Mouse (Mus musculus) left cerebral cortex, adult 6 months (tissue): ENCODE results near the gene Sp9. TPM values are rescaled to one million over a fixed set of nuclear protein-coding genes. Genes with fewer than 3 reads are reported as not detected.

Experiments
- long read RNA-seq, 2 experiments: library from polyadenylated mRNA; unstranded; transcript quantifications; one replicate each; pipeline ENCODE4 v2.0.0; 2019 to 2020
- polyA plus RNA-seq: library from polyadenylated mRNA; unstranded; fragments of <200 nt; fragmentation: Nextera tagmentation; gene quantifications from 2 replicates; pipeline ENCODE4 v1.2.3, GENCODE M21; 2021

Gene Sp9
- 0.64 and 2.1 TPM in 2 replicates for polyA plus RNA-seq
- long read RNA-seq, experiment 1, full-length matches to known transcripts, result 3 of 6 reads
- long read RNA-seq, experiment 1, partial matches to known transcripts, result 0 of 6 reads
- long read RNA-seq, experiment 1, other reads (novel, unspliced or antisense), result 3 of 6 reads
- long read RNA-seq, experiment 2, partial matches to known transcripts, result 0 of 7 reads
- long read RNA-seq, experiment 2, other reads (novel, unspliced or antisense), result 7 of 7 reads

DNA sequence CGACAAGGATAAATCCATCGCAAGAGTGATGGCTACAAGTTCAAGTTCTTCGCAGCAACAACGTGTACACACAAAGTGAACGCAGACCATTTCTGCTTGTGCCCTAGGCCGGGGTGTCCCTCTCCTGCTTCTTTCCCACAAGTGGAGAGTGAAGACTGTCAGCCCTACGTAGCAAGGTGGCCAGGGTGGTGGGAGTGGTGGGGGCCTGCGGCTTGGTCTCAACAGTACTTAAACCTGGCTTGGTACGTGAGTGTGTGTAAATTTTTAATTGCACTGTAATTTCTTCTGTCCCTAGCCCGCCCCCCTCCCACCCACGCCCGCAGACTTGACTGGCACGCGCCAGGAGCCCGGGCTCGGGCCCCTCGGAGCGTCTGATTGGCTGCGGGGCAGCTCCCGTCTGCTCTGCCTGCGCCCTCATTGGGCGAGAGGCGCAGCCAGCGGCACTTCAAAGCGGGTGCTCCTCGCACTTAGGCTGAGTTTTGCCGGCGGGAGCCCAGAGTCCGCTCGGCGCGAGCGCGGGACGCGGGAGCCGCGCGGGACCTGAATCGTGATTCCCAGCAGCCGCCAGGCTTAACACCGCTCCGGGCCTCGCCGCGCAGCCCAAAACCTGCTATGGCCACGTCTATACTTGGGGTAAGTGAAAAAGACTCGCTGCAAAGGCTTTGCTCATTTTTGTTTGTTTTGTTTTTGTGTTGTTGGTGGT, at the start of gene Sp9:
Sp9 (plus strand) TSS at position 467 of the 703 bp plus-strand sequence.

DNA sequence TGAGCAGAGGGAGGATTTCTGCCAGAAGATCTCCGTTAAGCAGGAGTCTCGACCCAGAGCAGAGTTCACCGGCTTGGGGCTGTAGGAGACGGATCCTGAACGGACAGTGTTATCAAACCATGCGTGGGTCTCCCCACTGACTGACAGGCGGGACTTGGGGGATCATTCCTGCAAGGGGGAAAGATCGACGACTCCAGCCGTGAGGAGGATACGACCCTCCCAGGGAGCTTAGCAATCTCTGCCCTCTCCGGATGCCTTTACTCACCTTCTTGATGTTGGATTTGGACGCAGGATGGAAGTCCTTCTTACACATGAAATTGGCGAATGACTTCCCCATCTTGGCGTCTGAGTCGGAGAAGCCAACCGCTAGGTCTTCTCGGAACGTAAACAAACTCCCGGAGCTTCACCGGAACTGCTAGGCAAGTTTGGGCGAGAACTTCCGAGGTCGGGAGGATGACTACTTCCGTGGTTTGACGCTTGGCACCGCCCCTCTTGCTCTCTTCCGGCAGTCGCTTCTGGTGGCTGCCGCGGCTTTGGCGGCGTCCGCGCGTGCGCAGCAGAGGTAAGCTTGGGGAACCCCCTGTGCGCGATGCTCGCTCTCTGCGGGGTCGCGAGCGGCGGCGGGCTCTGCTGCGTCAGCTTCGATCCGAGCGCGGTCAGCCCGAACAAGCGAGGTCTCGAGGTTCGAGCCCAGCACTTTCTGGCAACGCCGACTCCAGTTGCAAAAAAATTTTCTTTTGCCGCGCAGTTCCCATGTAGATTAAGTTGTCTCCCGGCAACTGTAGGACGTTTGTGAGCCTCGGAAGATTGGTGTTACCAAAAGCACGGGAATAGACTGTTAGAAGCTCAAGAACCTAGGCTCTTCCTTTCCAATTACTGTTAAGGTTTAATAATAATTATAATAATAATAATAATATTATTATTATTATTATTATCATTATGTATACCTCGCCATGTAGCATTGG, 40.7 kb downstream of the Sp9 start, which contains the start of the genes Scrn3 and Cir1:
Scrn3 (plus strand) TSS at position 450 of the 965 bp plus-strand sequence.
Cir1 (minus strand) TSS at position 550 of the 965 bp plus-strand sequence.

Other genes starting within 250 kb of the Sp9 start
- 169 and 205 TPM in 2 replicates for gene Ola1, start 53.0 kb upstream of the Sp9 start, polyA plus RNA-seq
- 16.4 and 19.4 TPM in 2 replicates for gene Scrn3, start 40.7 kb downstream of the Sp9 start, polyA plus RNA-seq
- 29.8 and 32.7 TPM in 2 replicates for gene Cir1, start 40.8 kb downstream of the Sp9 start, polyA plus RNA-seq
- gene Gpr155, start 114.6 kb downstream of the Sp9 start, polyA plus RNA-seq, result 9.7 and 10.8 TPM in 2 replicates